Mouse (Mus musculus): ENCODE measurements at regions not wholly inside any gene's neighbourhood (a gene's known extent, or its start where the extent isn't known, plus 50 kb on each side); places are given as distances from the start of the nearest gene placed in this dataset.

DNA sequence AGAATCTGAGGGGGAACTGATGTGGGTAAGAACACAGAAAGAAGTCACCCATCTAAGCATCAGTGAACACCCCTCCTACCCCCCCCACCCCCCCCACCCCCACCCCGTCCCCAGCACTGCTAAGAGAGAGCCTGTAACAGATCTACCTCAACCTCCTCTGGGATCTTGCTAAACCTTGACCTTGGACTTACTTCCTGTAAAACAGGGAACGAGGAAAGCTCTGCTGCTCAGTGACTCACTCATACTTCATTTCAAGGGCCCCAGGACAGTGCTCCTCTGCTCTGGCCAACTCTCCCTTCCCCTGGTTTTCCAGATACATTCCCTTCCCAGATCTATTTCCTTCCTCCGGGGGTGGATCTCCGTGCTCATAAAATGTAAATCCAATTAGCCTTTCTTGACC is 510.4 kb upstream of the Mpdz start:
- H3K4me2 ChIP-seq (ENCODE audit: low read depth, low read length), result no peak overlapping the region
- no peak overlapping the region for H3K4me3 ChIP-seq (ENCODE audit: low read length)
- no peak overlapping the region for H3K9ac ChIP-seq (ENCODE audit: low read length)
- no peak for ATAC-seq (replicated peaks; ENCODE audit: extremely low read depth, insufficient read depth, low FRiP score)
- H3K9me3 ChIP-seq (replicated peaks; ENCODE audit: control insufficient read depth, low read length), result peaks cover 3% of the 10 kb centered on the region; the same call in 1 of the 2 replicates
- H3K4me1 ChIP-seq (ENCODE audit: control insufficient read depth, insufficient read depth, low read length), result peaks cover 3% of the 10 kb centered on the region; the same call in 1 of the 2 replicates
- H3K36me3 ChIP-seq (ENCODE audit: control insufficient read depth, insufficient read depth), result no peaks in the 10 kb centered on the region
- H3K27me3 ChIP-seq (ENCODE audit: control insufficient read depth, insufficient read depth, low read length), result no peaks in the 10 kb centered on the region
- no peak overlapping the region for H3K27ac ChIP-seq (ENCODE audit: low read length)
- 62% methylated on average over 4 of the region's 4 CpGs for WGBS

DNA sequence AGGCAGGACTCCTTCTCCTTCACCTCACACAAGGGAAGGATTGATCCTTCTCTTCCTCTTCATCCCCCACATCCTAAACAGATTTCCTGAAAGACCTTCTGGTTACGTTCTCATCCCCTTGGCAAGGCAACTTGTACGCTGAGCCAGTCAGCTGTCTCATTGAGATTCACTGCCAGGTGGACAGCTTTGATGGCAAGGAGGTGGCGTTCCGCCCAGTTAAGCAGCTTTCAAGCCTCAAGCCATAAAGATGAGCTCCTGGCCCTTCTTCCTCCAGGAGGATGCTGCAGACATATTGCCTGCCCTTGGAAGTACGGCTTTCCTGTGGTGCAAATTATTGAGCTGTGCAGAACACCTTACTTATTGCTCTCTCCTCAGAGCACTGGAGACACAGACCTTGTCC is 494.8 kb upstream of the Mpdz start:
- 80% methylated on average over 5 of the region's 5 CpGs for WGBS
- Histone ChIP-seq H3K36me3 (ENCODE audit: control insufficient read depth, insufficient read depth) (no peaks in the 10 kb centered on the region), H3K4me1 (ENCODE audit: control insufficient read depth, insufficient read depth, low read length) (no peaks in the 10 kb centered on the region), H3K27me3 (ENCODE audit: control insufficient read depth, insufficient read depth, low read length) (no peaks in the 10 kb centered on the region), H3K9me3 (replicated peaks; ENCODE audit: control insufficient read depth, low read length) (no peaks in the 10 kb centered on the region), H3K9ac (ENCODE audit: low read length) (no peak overlapping the region), H3K4me2 (ENCODE audit: low read depth, low read length) (no peak overlapping the region), H3K27ac (ENCODE audit: low read length) (no peak overlapping the region), H3K4me3 (ENCODE audit: low read length) (no peak overlapping the region)
- no peak for ATAC-seq (replicated peaks; ENCODE audit: extremely low read depth, insufficient read depth, low FRiP score)

DNA sequence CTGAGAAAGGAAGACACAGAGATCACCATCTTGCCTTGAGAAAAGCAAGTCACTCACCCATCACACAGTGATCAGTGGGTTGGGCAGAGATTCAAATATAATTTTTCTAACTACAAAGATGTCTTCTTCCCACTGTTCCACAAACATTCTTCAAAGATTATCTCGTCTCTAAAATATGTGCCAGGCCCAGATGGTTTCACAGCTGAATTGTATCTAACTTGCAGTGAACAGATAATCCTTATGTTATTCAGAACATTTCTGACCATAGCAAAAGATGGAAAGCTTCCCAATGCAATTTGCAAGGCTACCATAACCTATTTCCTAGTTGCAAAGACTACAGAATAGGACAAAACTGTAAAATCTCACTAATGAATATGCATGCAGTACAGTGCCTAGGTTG is 488.3 kb upstream of the Mpdz start:
- no peak overlapping the region for H3K9ac ChIP-seq (ENCODE audit: low read length)
- H3K27ac ChIP-seq (ENCODE audit: low read length), result no peak overlapping the region
- ATAC-seq (replicated peaks; ENCODE audit: extremely low read depth, insufficient read depth, low FRiP score), result no peak
- WGBS, result 55% methylated on average over 1 of the region's 1 CpGs
- H3K9me3 ChIP-seq (replicated peaks; ENCODE audit: control insufficient read depth, low read length), result no peaks in the 10 kb centered on the region
- no peaks in the 10 kb centered on the region for H3K36me3 ChIP-seq (ENCODE audit: control insufficient read depth, insufficient read depth)
- H3K4me1 ChIP-seq (ENCODE audit: control insufficient read depth, insufficient read depth, low read length), result peaks cover 9% of the 10 kb centered on the region
- H3K4me3 ChIP-seq (ENCODE audit: low read length), result no peak overlapping the region
- no peak overlapping the region for H3K4me2 ChIP-seq (ENCODE audit: low read depth, low read length)
- no peaks in the 10 kb centered on the region for H3K27me3 ChIP-seq (ENCODE audit: control insufficient read depth, insufficient read depth, low read length)

DNA sequence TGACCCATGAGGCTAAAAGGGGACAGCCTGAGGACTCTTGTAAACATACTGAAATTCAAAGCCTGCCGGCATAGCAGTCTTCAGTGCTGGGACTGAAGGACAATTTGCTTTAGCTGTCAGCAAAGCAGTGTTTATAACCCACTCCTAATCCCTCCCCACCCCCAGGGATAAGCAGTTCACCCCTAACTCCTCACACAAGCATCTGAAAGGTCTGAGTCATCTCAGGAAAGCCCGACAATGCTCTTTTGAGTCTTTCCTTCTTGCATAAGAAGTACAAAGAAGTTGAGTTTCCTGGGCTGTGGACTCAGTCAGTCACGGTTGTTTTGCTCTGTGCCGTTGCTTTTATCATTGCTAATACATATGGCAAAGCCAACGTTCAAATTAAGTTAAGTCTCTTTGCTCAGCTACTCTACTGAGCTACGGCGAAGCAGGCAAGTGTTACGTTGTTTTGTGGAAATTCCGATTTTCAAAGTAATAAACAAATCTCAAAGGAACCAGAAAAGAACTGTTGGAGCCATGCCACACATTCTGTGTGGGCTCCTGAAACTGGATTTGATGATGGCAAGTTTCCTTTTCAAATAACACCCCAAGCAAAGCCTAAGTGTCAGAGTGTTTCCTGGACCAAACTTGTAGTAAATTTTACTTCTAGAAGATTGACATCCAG is 486.1 kb upstream of the Mpdz start:
- H3K4me3 ChIP-seq (ENCODE audit: low read length), result no peak overlapping the region
- 46% methylated on average over 9 of the region's 9 CpGs for WGBS
- ATAC-seq (replicated peaks; ENCODE audit: extremely low read depth, insufficient read depth, low FRiP score), result no peak
- H3K9ac ChIP-seq (ENCODE audit: low read length), result no peak overlapping the region
- no peaks in the 10 kb centered on the region for H3K9me3 ChIP-seq (replicated peaks; ENCODE audit: control insufficient read depth, low read length)
- H3K4me1 ChIP-seq (ENCODE audit: control insufficient read depth, insufficient read depth, low read length), result peaks cover 14% of the 10 kb centered on the region
- H3K27ac ChIP-seq (ENCODE audit: low read length), result no peak overlapping the region
- no peak overlapping the region for H3K4me2 ChIP-seq (ENCODE audit: low read depth, low read length)
- H3K27me3 ChIP-seq (ENCODE audit: control insufficient read depth, insufficient read depth, low read length), result no peaks in the 10 kb centered on the region
- H3K36me3 ChIP-seq (ENCODE audit: control insufficient read depth, insufficient read depth), result no peaks in the 10 kb centered on the region

DNA sequence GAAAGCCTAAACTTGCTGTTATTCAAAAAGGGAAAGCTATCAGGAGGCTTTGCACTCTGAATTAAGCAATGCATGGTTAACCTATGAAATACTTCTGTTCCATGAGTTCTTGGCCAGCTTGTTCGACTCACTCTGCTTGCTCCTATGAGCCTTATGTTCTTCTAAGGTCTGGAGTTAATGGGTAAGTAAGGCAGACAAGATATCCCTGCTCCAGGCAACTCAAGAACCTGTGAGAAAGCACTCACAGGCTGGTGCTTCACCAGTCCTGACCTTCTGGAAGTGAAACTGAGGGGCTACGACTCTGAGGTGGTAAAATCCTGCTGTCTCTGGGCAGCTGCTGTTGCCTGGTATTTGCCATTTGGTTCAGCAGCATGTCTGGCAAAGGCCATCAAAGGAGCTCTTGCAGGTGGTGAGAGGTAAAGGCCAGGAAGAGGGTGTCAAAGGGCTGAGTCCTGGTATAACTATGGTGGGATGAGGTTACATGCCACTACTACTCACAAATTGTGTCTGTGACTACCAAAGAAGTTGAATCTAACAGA is 484.6 kb upstream of the Mpdz start:
- no peak overlapping the region for H3K9ac ChIP-seq (ENCODE audit: low read length)
- H3K27ac ChIP-seq (ENCODE audit: low read length), result no peak overlapping the region
- H3K4me2 ChIP-seq (ENCODE audit: low read depth, low read length), result no peak overlapping the region
- H3K36me3 ChIP-seq (ENCODE audit: control insufficient read depth, insufficient read depth), result no peaks in the 10 kb centered on the region
- no peak for ATAC-seq (replicated peaks; ENCODE audit: extremely low read depth, insufficient read depth, low FRiP score)
- H3K9me3 ChIP-seq (replicated peaks; ENCODE audit: control insufficient read depth, low read length), result no peaks in the 10 kb centered on the region
- H3K27me3 ChIP-seq (ENCODE audit: control insufficient read depth, insufficient read depth, low read length), result no peaks in the 10 kb centered on the region
- H3K4me1 ChIP-seq (ENCODE audit: control insufficient read depth, insufficient read depth, low read length), result peaks cover 14% of the 10 kb centered on the region
- WGBS, result 60% methylated on average over 2 of the region's 2 CpGs
- H3K4me3 ChIP-seq (ENCODE audit: low read length), result no peak overlapping the region

DNA sequence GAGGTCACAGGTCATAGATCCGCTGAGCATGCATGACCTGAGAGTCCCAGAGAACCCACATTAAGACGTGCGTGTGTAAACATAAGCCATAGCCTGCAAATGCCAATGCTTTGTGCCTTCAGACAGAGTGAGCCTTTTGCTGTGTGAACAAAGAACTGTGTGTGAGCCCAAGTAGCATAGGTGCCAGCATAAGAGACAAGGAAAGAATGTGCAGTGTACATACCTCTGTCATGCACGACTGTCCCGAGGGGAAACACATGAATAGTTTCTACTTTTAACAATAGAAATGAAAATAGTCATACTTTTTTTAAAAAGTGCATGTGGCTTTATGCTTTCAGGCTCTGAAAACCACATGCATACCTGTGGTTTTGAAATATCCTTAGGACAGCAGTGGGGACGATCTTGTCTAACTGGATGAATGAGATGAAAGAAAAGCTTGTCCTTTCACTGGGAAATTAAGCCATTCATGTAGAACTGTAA is 484.1 kb upstream of the Mpdz start:
- WGBS, result 46% methylated on average over 6 of the region's 6 CpGs
- no peak for ATAC-seq (replicated peaks; ENCODE audit: extremely low read depth, insufficient read depth, low FRiP score)
- Histone ChIP-seq H3K4me2 (ENCODE audit: low read depth, low read length) (no peak overlapping the region), H3K4me1 (ENCODE audit: control insufficient read depth, insufficient read depth, low read length) (peaks cover 14% of the 10 kb centered on the region), H3K4me3 (ENCODE audit: low read length) (no peak overlapping the region), H3K27ac (ENCODE audit: low read length) (no peak overlapping the region), H3K9ac (ENCODE audit: low read length) (no peak overlapping the region), H3K36me3 (ENCODE audit: control insufficient read depth, insufficient read depth) (no peaks in the 10 kb centered on the region), H3K27me3 (ENCODE audit: control insufficient read depth, insufficient read depth, low read length) (no peaks in the 10 kb centered on the region), H3K9me3 (replicated peaks; ENCODE audit: control insufficient read depth, low read length) (no peaks in the 10 kb centered on the region)

DNA sequence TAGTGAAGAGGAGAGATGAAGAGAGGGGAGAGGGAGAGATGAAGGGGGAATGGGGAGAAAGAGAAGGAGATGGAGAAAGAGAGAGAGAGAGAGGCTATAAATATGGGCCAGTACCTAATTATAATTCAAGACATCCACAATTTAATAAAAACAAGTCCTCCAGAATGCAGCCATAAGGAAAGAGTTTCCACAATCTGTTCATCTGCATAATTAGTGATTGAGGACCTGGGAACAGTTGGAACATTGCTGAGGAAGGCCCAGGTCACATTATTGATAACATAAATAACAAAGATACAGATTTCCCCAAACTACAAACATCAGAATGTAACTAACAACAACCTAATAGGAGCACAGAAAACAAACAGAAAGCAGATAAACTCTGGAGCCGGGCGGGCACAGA is 483.0 kb upstream of the Mpdz start:
- H3K4me1 ChIP-seq (ENCODE audit: control insufficient read depth, insufficient read depth, low read length), result peaks cover 14% of the 10 kb centered on the region
- no peaks in the 10 kb centered on the region for H3K27me3 ChIP-seq (ENCODE audit: control insufficient read depth, insufficient read depth, low read length)
- no peak for ATAC-seq (replicated peaks; ENCODE audit: extremely low read depth, insufficient read depth, low FRiP score)
- H3K4me3 ChIP-seq (ENCODE audit: low read length), result no peak overlapping the region
- H3K9me3 ChIP-seq (replicated peaks; ENCODE audit: control insufficient read depth, low read length), result no peaks in the 10 kb centered on the region
- no peak overlapping the region for H3K4me2 ChIP-seq (ENCODE audit: low read depth, low read length)
- no peaks in the 10 kb centered on the region for H3K36me3 ChIP-seq (ENCODE audit: control insufficient read depth, insufficient read depth)
- H3K9ac ChIP-seq (ENCODE audit: low read length), result no peak overlapping the region
- 47% methylated on average over 2 of the region's 2 CpGs for WGBS
- H3K27ac ChIP-seq (ENCODE audit: low read length), result no peak overlapping the region

DNA sequence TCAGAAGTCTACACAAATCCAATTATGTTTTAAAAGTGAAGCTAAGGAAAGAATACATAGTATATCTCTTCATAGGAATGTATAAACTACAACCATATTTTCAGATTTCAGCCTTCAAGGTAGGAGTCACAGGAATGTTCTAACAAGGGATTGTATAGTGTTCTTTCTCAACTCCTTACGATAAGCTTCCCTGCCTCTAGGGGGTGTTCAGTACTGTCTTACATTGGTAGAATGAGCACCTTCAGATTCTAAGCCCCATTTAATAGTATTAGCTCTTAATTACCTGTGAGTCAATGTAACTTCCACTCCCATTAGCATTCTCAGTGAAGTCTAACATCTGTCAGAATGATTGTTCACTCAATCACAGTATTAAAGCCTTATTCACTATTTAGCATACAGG is 481.5 kb upstream of the Mpdz start:
- H3K4me1 ChIP-seq (ENCODE audit: control insufficient read depth, insufficient read depth, low read length), result peaks cover 14% of the 10 kb centered on the region
- WGBS, result 89% methylated on average over 1 of the region's 1 CpGs
- ATAC-seq (replicated peaks; ENCODE audit: extremely low read depth, insufficient read depth, low FRiP score), result no peak
- H3K36me3 ChIP-seq (ENCODE audit: control insufficient read depth, insufficient read depth), result no peaks in the 10 kb centered on the region
- no peaks in the 10 kb centered on the region for H3K9me3 ChIP-seq (replicated peaks; ENCODE audit: control insufficient read depth, low read length)
- H3K4me3 ChIP-seq (ENCODE audit: low read length), result no peak overlapping the region
- no peak overlapping the region for H3K27ac ChIP-seq (ENCODE audit: low read length)
- no peak overlapping the region for H3K4me2 ChIP-seq (ENCODE audit: low read depth, low read length)
- no peak overlapping the region for H3K9ac ChIP-seq (ENCODE audit: low read length)
- H3K27me3 ChIP-seq (ENCODE audit: control insufficient read depth, insufficient read depth, low read length), result no peaks in the 10 kb centered on the region

DNA sequence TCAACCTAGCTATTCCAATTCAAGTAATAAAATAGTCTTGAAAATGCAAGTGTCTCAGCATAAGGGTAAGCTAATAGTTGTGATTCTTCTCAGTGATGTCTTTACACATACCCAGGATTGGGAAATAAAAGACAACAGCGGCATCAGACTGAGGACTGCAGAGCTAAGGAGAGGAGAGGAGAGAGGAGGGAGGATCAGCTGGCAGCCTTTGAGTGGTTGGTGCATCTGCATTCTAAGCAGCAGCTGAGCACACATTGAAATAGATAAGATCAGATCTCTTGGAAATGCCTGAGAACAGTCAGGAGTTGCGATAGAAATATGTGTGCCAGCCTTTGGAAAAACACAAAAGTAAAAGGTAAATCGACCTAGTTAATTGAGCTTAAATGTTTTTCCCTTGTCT is 480.3 kb upstream of the Mpdz start:
- H3K9ac ChIP-seq (ENCODE audit: low read length), result no peak overlapping the region
- no peak overlapping the region for H3K27ac ChIP-seq (ENCODE audit: low read length)
- no peaks in the 10 kb centered on the region for H3K9me3 ChIP-seq (replicated peaks; ENCODE audit: control insufficient read depth, low read length)
- no peak for ATAC-seq (replicated peaks; ENCODE audit: extremely low read depth, insufficient read depth, low FRiP score)
- peaks cover 14% of the 10 kb centered on the region for H3K4me1 ChIP-seq (ENCODE audit: control insufficient read depth, insufficient read depth, low read length)
- no peaks in the 10 kb centered on the region for H3K36me3 ChIP-seq (ENCODE audit: control insufficient read depth, insufficient read depth)
- H3K4me2 ChIP-seq (ENCODE audit: low read depth, low read length), result no peak overlapping the region
- WGBS, result 62% methylated on average over 3 of the region's 3 CpGs
- no peak overlapping the region for H3K4me3 ChIP-seq (ENCODE audit: low read length)
- H3K27me3 ChIP-seq (ENCODE audit: control insufficient read depth, insufficient read depth, low read length), result no peaks in the 10 kb centered on the region
